Mouse (Mus musculus) embryonic facial prominence, embryonic 14.5 days (tissue): ENCODE measurements around the gene Herc4. TPM values are rescaled to one million over a fixed set of nuclear protein-coding genes. Genes with fewer than 3 reads are reported as not detected.

Source experiments
- ATAC-seq: fragments of 200-750 bp; cut with Nextera tagmentation; 2 replicates; pipeline ENCODE4 v1.8.0; 2017; ENCODE audit warnings: low read depth, moderate number of reproducible peaks, moderate TSS enrichment
- DNase-seq: peaks from one replicate; pipeline ENCODE4 v3.0.0-alpha.2; 2015; ENCODE audit warnings: low spot score
- H3K27ac ChIP-seq: fragments of 300-500 bp; sonication (generic); replicated peaks from 2 replicates; pipeline ENCODE4 v1.5.1; 2014; ENCODE audit warnings: low read depth, mild to moderate bottlenecking, low read length, moderate library complexity
- H3K27me3 ChIP-seq: fragments of 300-500 bp; sonication (generic); replicated peaks from 2 replicates; pipeline ENCODE4 v1.6.1; 2014; ENCODE audit warnings: low read length; ENCODE audit not compliant: control insufficient read depth, insufficient read depth
- H3K36me3 ChIP-seq: fragments of 300-500 bp; sonication (generic); 2 replicates; pipeline ENCODE4 v1.6.1; 2014; ENCODE audit warnings: low read length, mixed read lengths; ENCODE audit not compliant: control insufficient read depth, insufficient read depth
- H3K4me1 ChIP-seq: fragments of 300-500 bp; sonication (generic); 2 replicates; pipeline ENCODE4 v1.6.1; 2014; ENCODE audit warnings: antibody characterized with exemption, low read length; ENCODE audit not compliant: control insufficient read depth, insufficient read depth
- H3K4me2 ChIP-seq: fragments of 300-500 bp; sonication (generic); 2 replicates; pipeline ENCODE4 v1.6.1; 2014; ENCODE audit warnings: low read depth, mild to moderate bottlenecking, low read length, moderate library complexity, mixed read lengths
- H3K4me3 ChIP-seq: fragments of 300-500 bp; sonication (generic); 2 replicates; pipeline ENCODE4 v1.5.1; 2014; ENCODE audit warnings: low read depth, mild to moderate bottlenecking, low read length
- H3K9ac ChIP-seq: fragments of 300-500 bp; sonication (generic); 2 replicates; pipeline ENCODE4 v1.6.1; 2014; ENCODE audit warnings: low read depth, mild to moderate bottlenecking, low read length, moderate library complexity, mixed read lengths
- H3K9me3 ChIP-seq: fragments of 300-500 bp; sonication (generic); 2 replicates; pipeline ENCODE4 v1.6.1; 2016; ENCODE audit warnings: low read length; ENCODE audit not compliant: control insufficient read depth
- WGBS: fragments of 180-500 bp; shearing (Covaris S2); extraction: QIAGEN DNeasy Blood & Tissue Kit; methylation state at CpG from one replicate; pipeline ENCODE4 v1.1.7; 2014; 5-methylcytosine and 5-hydroxymethylcytosine counted together
- polyA plus RNA-seq: library from polyadenylated mRNA; unstranded; fragments of >200 nt; fragmentation: Nextera tagmentation; extraction: Ambion mirVana; gene quantifications from 2 replicates; pipeline ENCODE4 v1.2.1, GENCODE M21; 2014

The Herc4 gene
- 37.1 and 38.6 TPM in 2 replicates for polyA plus RNA-seq

GRCm38 (mm10) chr10:63243493-63244054 is at the start of gene Herc4:
Gene Herc4 (plus strand): TSS chr10:63243810.
- H3K4me3 ChIP-seq, result peak within 1 kb of the TSS; percentile 96
- DNase-seq, result peak; percentile 97
- H3K4me1 ChIP-seq, result peaks cover 6% of the 10 kb centered on the region
- H3K9ac ChIP-seq, result peak within 1 kb of the TSS; percentile 90
- H3K9me3 ChIP-seq, result no peaks in the 10 kb centered on the region
- H3K36me3 ChIP-seq, result peaks cover 15% of the 10 kb centered on the region
- no peaks in the 10 kb centered on the region for H3K27me3 ChIP-seq
- WGBS, result under 1% methylated on average over 39 of the region's 44 CpGs
- peak within 1 kb of the TSS; percentile 64 for H3K4me2 ChIP-seq
- peak; percentile 100 for ATAC-seq
- H3K27ac ChIP-seq, result peak within 1 kb of the TSS; percentile 97

GRCm38 (mm10) chr10:63199008-63199407 is 44.6 kb upstream of the Herc4 start:
- ATAC-seq (no peak), DNase-seq (no peak)
- H3K4me2 ChIP-seq, result no peak overlapping the region
- H3K36me3 ChIP-seq, result no peaks in the 10 kb centered on the region
- 79% methylated on average over 4 of the region's 4 CpGs for WGBS
- no peak overlapping the region for H3K27ac ChIP-seq
- H3K4me3 ChIP-seq, result no peak overlapping the region
- no peaks in the 10 kb centered on the region for H3K4me1 ChIP-seq
- no peaks in the 10 kb centered on the region for H3K9me3 ChIP-seq
- H3K9ac ChIP-seq, result no peak overlapping the region
- H3K27me3 ChIP-seq, result no peaks in the 10 kb centered on the region

DNA sequence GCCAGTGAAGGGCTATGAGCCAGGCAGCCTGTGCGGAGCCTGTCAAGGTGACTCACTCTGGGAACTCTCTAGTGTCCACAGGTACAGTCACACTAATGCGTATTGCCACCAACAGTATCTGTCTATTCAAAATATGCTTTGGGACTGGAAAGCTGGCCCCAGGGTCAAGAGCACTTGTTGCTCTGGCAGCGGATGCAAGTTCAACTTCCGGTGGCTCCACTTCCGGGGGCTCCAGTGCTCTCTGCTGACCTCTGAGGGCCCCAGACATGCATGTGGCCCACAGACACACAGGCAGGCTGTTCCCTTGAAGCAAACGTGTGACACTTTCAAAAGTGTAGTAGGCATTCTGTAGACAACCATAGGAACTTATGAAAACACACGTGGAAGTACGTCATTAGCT is 42.1 kb upstream of the Herc4 start:
- Histone ChIP-seq H3K27me3 (no peaks in the 10 kb centered on the region), H3K4me2 (no peak overlapping the region), H3K27ac (no peak overlapping the region), H3K9me3 (no peaks in the 10 kb centered on the region), H3K4me3 (no peak overlapping the region), H3K36me3 (no peaks in the 10 kb centered on the region), H3K9ac (no peak overlapping the region), H3K4me1 (no peaks in the 10 kb centered on the region)
- no peak for ATAC-seq
- DNase-seq, result no peak
- WGBS, result 61% methylated on average over 8 of the region's 8 CpGs

- Histone ChIP-seq H3K9me3 (no peaks in the 10 kb centered on the region), H3K9ac (no peak overlapping the region), H3K27ac (no peak overlapping the region), H3K27me3 (no peaks in the 10 kb centered on the region), H3K4me3 (no peak overlapping the region), H3K4me1 (no peaks in the 10 kb centered on the region), H3K4me2 (no peak overlapping the region), H3K36me3 (no peaks in the 10 kb centered on the region)
- ATAC-seq (no peak), DNase-seq (peak; percentile 73)
- WGBS, result 55% methylated on average over 3 of the region's 3 CpGs
Measured at GRCm38 (mm10) chr10:63203002-63203401, 40.6 kb upstream of the Herc4 start.

DNA sequence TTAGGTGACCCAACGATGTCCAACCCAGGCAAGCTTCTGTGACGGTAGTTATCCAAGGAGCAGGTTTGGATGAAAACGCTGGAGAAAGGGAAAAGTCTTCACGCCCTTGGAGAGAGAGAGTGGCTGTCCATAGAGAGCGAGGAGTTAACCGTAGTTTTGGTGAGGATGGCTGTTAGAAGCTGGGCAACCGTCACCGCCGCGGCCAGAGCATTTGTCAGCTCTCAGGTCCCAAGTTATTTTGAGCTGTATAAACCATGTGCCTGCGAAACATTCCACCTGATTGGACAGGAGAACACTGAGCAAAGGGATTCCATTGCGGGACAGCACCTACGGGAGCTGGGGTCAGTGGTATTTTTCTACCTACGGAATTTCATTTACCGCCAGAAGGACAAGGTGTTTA is 39.9 kb upstream of the Herc4 start, which contains the start of gene Mypn:
Gene Mypn (minus strand): TSS at position 225 of the 400 bp plus-strand sequence.
- Histone ChIP-seq H3K4me1 (no peaks in the 10 kb centered on the region), H3K36me3 (no peaks in the 10 kb centered on the region), H3K27me3 (no peaks in the 10 kb centered on the region), H3K4me3 (peak within 1 kb of the TSS; percentile 3; the same call in 1 of the 2 replicates), H3K9me3 (no peaks in the 10 kb centered on the region), H3K27ac (no peak within 1 kb of the TSS), H3K4me2 (no peak within 1 kb of the TSS), H3K9ac (0 out of 2 replicates have a peak within 1 kb of the TSS, but pooled peaks have one; percentile 8)
- ATAC-seq, result no peak
- no peak for DNase-seq
- WGBS, result 84% methylated on average over 15 of the region's 15 CpGs

- DNase-seq (no peak), ATAC-seq (no peak)
- H3K27me3 ChIP-seq, result no peaks in the 10 kb centered on the region
- H3K9ac ChIP-seq, result no peak overlapping the region
- no peak overlapping the region for H3K27ac ChIP-seq
- H3K9me3 ChIP-seq, result no peaks in the 10 kb centered on the region
- no peaks in the 10 kb centered on the region for H3K4me1 ChIP-seq
- no peak overlapping the region for H3K4me2 ChIP-seq
- 50% methylated on average over 6 of the region's 6 CpGs for WGBS
- no peaks in the 10 kb centered on the region for H3K36me3 ChIP-seq
- H3K4me3 ChIP-seq, result no peak overlapping the region
Measured at GRCm38 (mm10) chr10:63208871-63209270, 34.7 kb upstream of the Herc4 start.

- no peak overlapping the region for H3K27ac ChIP-seq
- WGBS, result 55% methylated on average over 7 of the region's 7 CpGs
- no peaks in the 10 kb centered on the region for H3K4me1 ChIP-seq
- ATAC-seq (no peak), DNase-seq (peak; percentile 41)
- no peaks in the 10 kb centered on the region for H3K9me3 ChIP-seq
- H3K36me3 ChIP-seq, result no peaks in the 10 kb centered on the region
- no peak overlapping the region for H3K9ac ChIP-seq
- no peak overlapping the region for H3K4me3 ChIP-seq
- H3K27me3 ChIP-seq, result no peaks in the 10 kb centered on the region
- H3K4me2 ChIP-seq, result no peak overlapping the region
Measured at GRCm38 (mm10) chr10:63221081-63221783, 22.4 kb upstream of the Herc4 start.

- WGBS, result 71% methylated on average over 12 of the region's 12 CpGs
- H3K4me3 ChIP-seq, result no peak overlapping the region
- no peaks in the 10 kb centered on the region for H3K4me1 ChIP-seq
- no peak overlapping the region for H3K27ac ChIP-seq
- no peaks in the 10 kb centered on the region for H3K36me3 ChIP-seq
- no peaks in the 10 kb centered on the region for H3K9me3 ChIP-seq
- DNase-seq (no peak), ATAC-seq (no peak)
- no peaks in the 10 kb centered on the region for H3K27me3 ChIP-seq
- no peak overlapping the region for H3K9ac ChIP-seq
- H3K4me2 ChIP-seq, result no peak overlapping the region
Measured at GRCm38 (mm10) chr10:63224341-63224740, 19.3 kb upstream of the Herc4 start.

- no peaks in the 10 kb centered on the region for H3K27me3 ChIP-seq
- no peaks in the 10 kb centered on the region for H3K36me3 ChIP-seq
- no peak overlapping the region for H3K27ac ChIP-seq
- 79% methylated on average over 7 of the region's 7 CpGs for WGBS
- ATAC-seq, result no peak
- H3K4me2 ChIP-seq, result no peak overlapping the region
- DNase-seq, result no peak
- no peak overlapping the region for H3K4me3 ChIP-seq
- no peak overlapping the region for H3K9ac ChIP-seq
- no peaks in the 10 kb centered on the region for H3K9me3 ChIP-seq
- H3K4me1 ChIP-seq, result no peaks in the 10 kb centered on the region
Measured at GRCm38 (mm10) chr10:63230266-63230665, 13.3 kb upstream of the Herc4 start.
